Mouse (Mus musculus): Measurements from ENCODE around the gene Gpr108. TPM values are rescaled to one million over a fixed set of nuclear protein-coding genes. Genes with fewer than 3 reads are reported as not detected.

Gpr108 gene
- polyA plus RNA-seq, 1 experiment from 2014 or later, result 40.6 TPM

DNA sequence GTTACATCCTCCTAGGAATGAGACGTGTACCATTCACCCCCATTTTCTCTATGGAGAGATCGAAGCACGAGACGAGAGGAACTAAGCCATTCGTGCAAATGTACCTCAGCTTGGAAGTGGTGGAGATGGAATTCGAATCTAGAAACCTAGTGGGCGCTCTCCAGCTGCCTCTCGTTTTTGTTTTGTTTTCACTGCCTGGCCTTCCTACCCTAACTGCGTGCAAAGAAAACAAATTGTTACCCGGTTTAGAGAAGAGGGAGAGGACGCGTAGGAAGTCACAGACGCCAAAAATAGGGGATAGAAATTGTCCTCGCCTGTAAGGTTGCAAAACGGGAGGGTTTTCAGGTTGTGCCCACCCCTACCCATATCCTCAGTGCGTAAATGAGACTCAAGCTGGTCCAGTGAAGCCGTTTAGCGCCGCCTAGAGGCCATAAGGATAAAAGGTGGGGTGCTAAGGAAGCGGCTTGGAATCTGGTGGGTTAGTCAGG, 28.4 kb upstream of the Gpr108 start:
- H3K4me2 ChIP-seq (replicated peaks; ENCODE audit: low read depth, low read length), result peak overlapping the region; percentile 69
- H3K4me1 ChIP-seq (ENCODE audit: control insufficient read depth, insufficient read depth, low read length), result no peaks in the 10 kb centered on the region
- H3K36me3 ChIP-seq (ENCODE audit: control insufficient read depth, insufficient read depth, low read length), result no peaks in the 10 kb centered on the region
- ATAC-seq (ENCODE audit: insufficient number of reproducible peaks, insufficient read depth, low FRiP score, low read depth), result peak; percentile 31; the same call in 1 of the 2 replicates
- H3K4me3 ChIP-seq (ENCODE audit: low read depth, low read length), result peak overlapping the region; percentile 48
- H3K9ac ChIP-seq (replicated peaks; ENCODE audit: low read depth, low read length), result no peak overlapping the region
- WGBS, result 1% methylated on average over 20 of the region's 20 CpGs
- H3K27me3 ChIP-seq (ENCODE audit: control insufficient read depth, insufficient read depth, low read length), result no peaks in the 10 kb centered on the region
- no peaks in the 10 kb centered on the region for H3K9me3 ChIP-seq (ENCODE audit: control insufficient read depth, low read depth, low read length)
- no peak overlapping the region for H3K27ac ChIP-seq (ENCODE audit: low read length)

DNA sequence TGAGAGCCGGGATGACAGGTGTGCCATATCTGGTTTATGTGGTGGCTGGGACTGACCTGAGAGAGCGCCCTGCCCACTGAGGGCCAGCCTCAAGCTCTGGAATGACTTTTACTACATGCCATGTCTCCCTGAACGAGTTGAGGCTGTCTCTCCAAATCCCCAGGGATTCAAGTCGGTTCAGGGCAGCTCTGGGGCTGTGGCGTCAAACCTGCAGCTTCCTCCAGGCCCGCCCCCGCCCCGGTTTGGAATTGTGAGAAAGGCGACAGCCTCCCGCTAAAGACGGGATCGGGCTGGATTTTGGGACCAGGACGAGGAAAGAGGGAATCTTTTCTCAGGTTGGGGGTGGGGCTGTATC, 27.7 kb upstream of the Gpr108 start:
- no peaks in the 10 kb centered on the region for H3K9me3 ChIP-seq (ENCODE audit: control insufficient read depth, low read depth, low read length)
- H3K36me3 ChIP-seq (ENCODE audit: control insufficient read depth, insufficient read depth, low read length), result no peaks in the 10 kb centered on the region
- no peak overlapping the region for H3K27ac ChIP-seq (ENCODE audit: low read length)
- peak overlapping the region; percentile 48 for H3K4me3 ChIP-seq (ENCODE audit: low read depth, low read length)
- no peaks in the 10 kb centered on the region for H3K27me3 ChIP-seq (ENCODE audit: control insufficient read depth, insufficient read depth, low read length)
- no peak overlapping the region for H3K9ac ChIP-seq (replicated peaks; ENCODE audit: low read depth, low read length)
- no peak for ATAC-seq (ENCODE audit: insufficient number of reproducible peaks, insufficient read depth, low FRiP score, low read depth)
- H3K4me2 ChIP-seq (replicated peaks; ENCODE audit: low read depth, low read length), result peak overlapping the region; percentile 69
- 3% methylated on average over 13 of the region's 13 CpGs for WGBS
- H3K4me1 ChIP-seq (ENCODE audit: control insufficient read depth, insufficient read depth, low read length), result no peaks in the 10 kb centered on the region

DNA sequence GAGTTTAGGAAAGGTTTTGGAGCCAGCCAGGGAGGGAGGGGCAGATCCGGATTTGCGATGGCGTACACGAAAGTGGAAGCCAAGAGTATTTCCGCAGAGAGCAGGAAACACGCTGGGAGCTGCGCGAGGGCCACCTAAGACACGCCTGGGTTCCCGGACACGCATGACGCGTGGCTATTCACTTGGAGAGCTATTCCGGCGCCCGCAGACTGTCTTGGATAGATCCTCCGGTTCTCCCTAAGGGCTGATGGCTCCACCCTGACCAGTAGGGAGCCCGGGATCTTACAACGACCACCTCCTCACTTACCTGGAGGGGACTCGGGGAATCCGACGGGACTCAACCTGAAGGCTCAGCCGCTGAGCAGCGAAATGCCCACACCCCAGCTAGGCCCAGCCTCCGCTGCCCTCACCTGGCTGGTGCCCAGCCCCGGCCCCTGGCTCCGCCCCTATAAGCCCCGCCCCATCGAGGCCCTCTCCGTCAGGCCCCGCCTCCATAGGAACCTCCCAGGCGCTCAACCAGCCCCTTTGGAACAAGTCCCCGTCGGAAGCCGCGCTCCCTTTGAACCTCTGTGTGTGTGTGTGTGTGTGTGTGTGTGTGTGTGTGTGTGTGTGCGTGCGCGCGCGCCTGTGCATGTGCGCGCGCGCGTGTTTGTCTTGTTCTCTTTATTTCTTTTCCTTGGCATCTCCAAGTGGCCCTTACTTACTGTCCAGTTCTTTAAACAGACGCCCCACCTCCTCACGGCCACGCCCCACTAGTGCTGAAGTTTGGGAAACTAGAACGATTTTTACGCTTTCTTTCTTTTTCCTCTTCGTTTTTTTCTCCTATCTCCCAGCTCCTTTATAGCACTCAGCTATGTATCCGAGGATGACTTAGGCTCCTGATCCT, 27.1 kb upstream of the Gpr108 start:
- Histone ChIP-seq H3K9me3 (ENCODE audit: control insufficient read depth, low read depth, low read length) (no peaks in the 10 kb centered on the region), H3K4me1 (ENCODE audit: control insufficient read depth, insufficient read depth, low read length) (no peaks in the 10 kb centered on the region), H3K27me3 (ENCODE audit: control insufficient read depth, insufficient read depth, low read length) (no peaks in the 10 kb centered on the region), H3K36me3 (ENCODE audit: control insufficient read depth, insufficient read depth, low read length) (no peaks in the 10 kb centered on the region), H3K4me3 (ENCODE audit: low read depth, low read length) (peak overlapping the region; percentile 48), H3K9ac (replicated peaks; ENCODE audit: low read depth, low read length) (peak overlapping the region; percentile 33; the same call in 1 of the 2 replicates), H3K4me2 (replicated peaks; ENCODE audit: low read depth, low read length) (peak overlapping the region; percentile 69), H3K27ac (ENCODE audit: low read length) (no peak overlapping the region)
- WGBS, result under 1% methylated on average over 51 of the region's 53 CpGs
- ATAC-seq (ENCODE audit: insufficient number of reproducible peaks, insufficient read depth, low FRiP score, low read depth), result peak; percentile 86

DNA sequence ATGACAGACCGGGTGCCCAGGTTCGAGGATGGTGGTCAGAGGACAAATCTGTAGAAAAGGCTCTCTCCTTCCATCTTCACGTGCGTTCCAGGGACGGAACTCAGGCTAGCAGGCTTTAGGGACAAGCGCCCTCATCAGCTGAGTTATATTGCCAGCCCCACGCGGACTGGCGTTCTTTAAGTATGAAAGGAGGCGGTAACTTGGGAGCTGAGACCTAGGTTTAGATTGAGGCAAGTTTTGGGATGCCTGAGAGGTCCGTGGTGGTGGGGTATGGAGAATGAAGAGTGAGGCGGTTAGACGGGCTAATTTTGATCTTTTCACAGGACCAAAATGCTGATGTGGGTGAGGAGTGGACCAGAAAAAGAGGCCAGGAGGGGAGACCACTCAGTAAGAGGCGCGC, 26.4 kb upstream of the Gpr108 start:
- no peak overlapping the region for H3K27ac ChIP-seq (ENCODE audit: low read length)
- WGBS, result 6% methylated on average over 15 of the region's 15 CpGs
- H3K4me1 ChIP-seq (ENCODE audit: control insufficient read depth, insufficient read depth, low read length), result no peaks in the 10 kb centered on the region
- peak overlapping the region; percentile 69 for H3K4me2 ChIP-seq (replicated peaks; ENCODE audit: low read depth, low read length)
- H3K9me3 ChIP-seq (ENCODE audit: control insufficient read depth, low read depth, low read length), result no peaks in the 10 kb centered on the region
- peak overlapping the region; percentile 48 for H3K4me3 ChIP-seq (ENCODE audit: low read depth, low read length)
- no peak for ATAC-seq (ENCODE audit: insufficient number of reproducible peaks, insufficient read depth, low FRiP score, low read depth)
- 0 out of 2 replicates have a peak overlapping the region, but pooled peaks have one; percentile 33 for H3K9ac ChIP-seq (replicated peaks; ENCODE audit: low read depth, low read length)
- no peaks in the 10 kb centered on the region for H3K27me3 ChIP-seq (ENCODE audit: control insufficient read depth, insufficient read depth, low read length)
- H3K36me3 ChIP-seq (ENCODE audit: control insufficient read depth, insufficient read depth, low read length), result no peaks in the 10 kb centered on the region

DNA sequence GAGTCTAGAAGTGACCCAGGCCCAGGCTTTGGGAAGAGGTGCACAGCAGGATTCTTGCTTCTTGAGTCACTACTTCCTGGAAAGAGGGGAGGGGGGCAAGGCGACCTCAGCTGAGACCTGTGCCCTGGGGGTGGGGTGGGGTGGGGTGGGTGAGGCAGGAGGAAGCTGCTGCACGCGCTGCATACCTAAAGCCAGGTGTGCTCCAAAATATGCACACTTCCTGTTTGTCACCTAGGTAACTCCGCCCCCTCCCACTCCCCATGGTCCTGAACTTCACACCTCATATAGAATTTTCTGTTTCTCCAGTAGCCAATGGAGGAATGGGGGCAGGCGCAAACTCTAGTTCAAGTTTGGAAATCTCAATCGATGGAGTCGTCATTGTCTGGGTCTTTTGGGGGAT, 25.6 kb upstream of the Gpr108 start:
- Histone ChIP-seq H3K27me3 (ENCODE audit: control insufficient read depth, insufficient read depth, low read length) (no peaks in the 10 kb centered on the region), H3K36me3 (ENCODE audit: control insufficient read depth, insufficient read depth, low read length) (no peaks in the 10 kb centered on the region), H3K4me2 (replicated peaks; ENCODE audit: low read depth, low read length) (no peak overlapping the region), H3K9me3 (ENCODE audit: control insufficient read depth, low read depth, low read length) (no peaks in the 10 kb centered on the region), H3K4me3 (ENCODE audit: low read depth, low read length) (no peak overlapping the region), H3K9ac (replicated peaks; ENCODE audit: low read depth, low read length) (no peak overlapping the region), H3K27ac (ENCODE audit: low read length) (no peak overlapping the region), H3K4me1 (ENCODE audit: control insufficient read depth, insufficient read depth, low read length) (no peaks in the 10 kb centered on the region)
- WGBS, result 31% methylated on average over 6 of the region's 7 CpGs
- no peak for ATAC-seq (ENCODE audit: insufficient number of reproducible peaks, insufficient read depth, low FRiP score, low read depth)

DNA sequence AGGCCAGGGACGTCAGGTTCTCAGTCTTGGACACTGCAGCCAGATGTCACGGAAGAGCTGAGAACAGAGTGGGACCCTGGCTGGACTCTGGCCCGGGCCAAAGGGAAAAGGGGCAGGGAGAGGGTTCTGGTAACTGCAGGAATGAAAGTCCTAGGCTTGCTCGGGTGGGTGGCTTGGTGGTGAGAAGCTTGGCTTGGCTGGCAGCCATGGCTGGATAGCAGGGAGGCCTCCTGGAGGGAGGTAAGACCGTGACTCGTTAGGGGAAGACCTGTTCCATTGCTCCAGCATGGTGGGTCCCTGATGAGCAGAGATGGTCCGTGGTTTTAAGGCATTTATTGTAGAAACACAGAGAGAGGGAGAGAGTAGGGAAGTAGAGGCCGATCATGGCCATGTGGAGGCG, 23.1 kb upstream of the Gpr108 start:
- H3K4me1 ChIP-seq (ENCODE audit: control insufficient read depth, insufficient read depth, low read length), result no peaks in the 10 kb centered on the region
- no peaks in the 10 kb centered on the region for H3K36me3 ChIP-seq (ENCODE audit: control insufficient read depth, insufficient read depth, low read length)
- no peak for ATAC-seq (ENCODE audit: insufficient number of reproducible peaks, insufficient read depth, low FRiP score, low read depth)
- H3K27ac ChIP-seq (ENCODE audit: low read length), result no peak overlapping the region
- H3K9me3 ChIP-seq (ENCODE audit: control insufficient read depth, low read depth, low read length), result no peaks in the 10 kb centered on the region
- no peak overlapping the region for H3K4me3 ChIP-seq (ENCODE audit: low read depth, low read length)
- no peak overlapping the region for H3K4me2 ChIP-seq (replicated peaks; ENCODE audit: low read depth, low read length)
- 72% methylated on average over 9 of the region's 9 CpGs for WGBS
- H3K27me3 ChIP-seq (ENCODE audit: control insufficient read depth, insufficient read depth, low read length), result no peaks in the 10 kb centered on the region
- H3K9ac ChIP-seq (replicated peaks; ENCODE audit: low read depth, low read length), result no peak overlapping the region

DNA sequence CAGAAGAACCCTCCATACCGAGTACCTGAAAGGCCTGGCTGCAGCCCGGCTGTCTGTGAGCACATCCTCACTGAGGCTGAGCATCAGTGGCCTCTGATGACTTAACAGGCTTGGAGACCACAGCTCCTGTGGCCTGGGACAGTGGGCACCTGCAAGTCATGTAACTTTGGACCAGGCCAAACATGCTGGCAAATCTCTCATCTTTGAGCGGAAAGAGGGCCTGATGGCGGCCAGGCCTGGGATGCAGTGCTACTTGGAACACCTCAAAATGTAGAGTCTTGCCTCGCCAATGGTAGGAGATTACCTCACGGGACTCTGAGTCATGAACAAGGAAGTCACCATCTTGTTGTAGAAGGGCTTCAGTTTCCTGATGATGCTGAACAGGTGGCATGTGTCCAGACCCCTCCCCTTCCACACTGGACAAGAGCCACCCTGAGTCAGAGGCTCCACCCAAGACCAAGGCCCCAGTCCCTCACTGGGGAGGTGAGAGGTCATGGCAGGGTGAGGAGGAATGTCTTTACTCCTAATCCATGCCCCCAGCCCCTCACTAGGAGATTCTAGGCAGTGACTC, 19.4 kb upstream of the Gpr108 start:
- Histone ChIP-seq H3K4me2 (replicated peaks; ENCODE audit: low read depth, low read length) (no peak overlapping the region), H3K4me3 (ENCODE audit: low read depth, low read length) (no peak overlapping the region), H3K27me3 (ENCODE audit: control insufficient read depth, insufficient read depth, low read length) (no peaks in the 10 kb centered on the region), H3K27ac (ENCODE audit: low read length) (no peak overlapping the region), H3K4me1 (ENCODE audit: control insufficient read depth, insufficient read depth, low read length) (0 out of 2 replicates have a peak, but pooled peaks cover 4% of the 10 kb centered on the region), H3K36me3 (ENCODE audit: control insufficient read depth, insufficient read depth, low read length) (peaks cover 5% of the 10 kb centered on the region; the same call in 1 of the 2 replicates), H3K9ac (replicated peaks; ENCODE audit: low read depth, low read length) (no peak overlapping the region), H3K9me3 (ENCODE audit: control insufficient read depth, low read depth, low read length) (no peaks in the 10 kb centered on the region)
- WGBS, result 89% methylated on average over 6 of the region's 6 CpGs
- no peak for ATAC-seq (ENCODE audit: insufficient number of reproducible peaks, insufficient read depth, low FRiP score, low read depth)

DNA sequence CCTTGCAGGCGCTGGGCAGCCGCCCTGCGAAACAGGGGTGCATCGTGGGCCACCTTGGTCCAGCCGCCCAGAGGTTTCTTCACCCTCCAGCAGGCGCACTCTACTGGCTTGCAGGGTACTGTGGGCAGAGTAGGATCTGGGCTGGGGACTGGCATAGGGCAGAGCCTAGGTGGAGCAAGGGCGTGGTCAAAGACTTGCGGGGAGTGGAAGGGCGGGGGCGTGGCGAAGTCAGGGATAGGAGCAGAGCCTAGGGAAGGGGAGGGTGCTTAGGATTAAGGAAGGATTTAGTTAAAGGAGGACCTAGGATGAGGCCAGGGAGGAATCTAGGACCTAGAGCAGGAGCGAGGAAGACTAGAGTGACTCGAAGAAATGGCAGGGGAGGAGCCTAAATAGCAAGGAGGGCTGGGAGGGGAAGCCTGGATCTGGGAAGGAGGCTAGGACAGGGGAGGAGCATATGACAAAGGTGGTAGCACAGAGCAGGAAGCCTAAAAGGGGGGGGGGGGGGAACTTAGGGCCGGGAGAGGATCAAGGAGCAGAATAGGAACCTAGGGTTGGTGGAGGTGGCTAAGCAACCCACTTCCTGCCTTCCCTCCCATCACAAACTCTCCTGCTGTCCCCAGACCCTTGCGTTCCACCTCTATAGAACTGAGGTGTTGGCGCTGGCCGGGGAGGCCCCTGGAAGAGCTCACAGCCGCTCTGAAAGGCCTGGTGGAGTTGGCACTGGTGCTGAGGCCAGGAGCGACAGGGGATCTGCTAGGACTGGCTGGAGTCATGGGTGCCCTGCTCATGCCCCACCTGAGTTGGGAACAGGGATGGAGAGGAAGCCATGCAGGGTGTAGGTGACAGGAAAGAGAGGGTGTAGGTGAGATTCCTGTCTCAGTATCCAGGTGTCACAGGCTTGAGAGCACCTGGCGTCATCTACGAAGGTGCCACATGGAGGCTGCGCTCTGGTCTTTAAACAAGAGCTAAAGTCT, 17.0 kb upstream of the Gpr108 start:
- Histone ChIP-seq H3K9me3 (ENCODE audit: control insufficient read depth, low read depth, low read length) (no peaks in the 10 kb centered on the region), H3K27ac (ENCODE audit: low read length) (no peak overlapping the region), H3K4me2 (replicated peaks; ENCODE audit: low read depth, low read length) (no peak overlapping the region; the same call in 1 of the 2 replicates), H3K27me3 (ENCODE audit: control insufficient read depth, insufficient read depth, low read length) (no peaks in the 10 kb centered on the region), H3K9ac (replicated peaks; ENCODE audit: low read depth, low read length) (no peak overlapping the region), H3K36me3 (ENCODE audit: control insufficient read depth, insufficient read depth, low read length) (peaks cover 15% of the 10 kb centered on the region), H3K4me1 (ENCODE audit: control insufficient read depth, insufficient read depth, low read length) (0 out of 2 replicates have a peak, but pooled peaks cover 4% of the 10 kb centered on the region), H3K4me3 (ENCODE audit: low read depth, low read length) (no peak overlapping the region)
- ATAC-seq (ENCODE audit: insufficient number of reproducible peaks, insufficient read depth, low FRiP score, low read depth), result peak; percentile 77
- WGBS, result 31% methylated on average over 21 of the region's 22 CpGs
